Mouse (Mus musculus) limb, embryonic 11.5 days (tissue): ENCODE results near the gene Apopt1. TPM values are rescaled to one million over a fixed set of nuclear protein-coding genes. Genes with fewer than 3 reads are reported as not detected.

Source experiments
- ATAC-seq: fragments of 200-750 bp; cut with Nextera tagmentation; 2 replicates; pipeline ENCODE4 v1.8.0; 2017; ENCODE audit warnings: low read depth; ENCODE audit not compliant: insufficient number of reproducible peaks, low FRiP score, low TSS enrichment
- DNase-seq: peaks from one replicate; pipeline ENCODE4 v3.0.0-alpha.2; 2015; ENCODE audit warnings: low spot score
- H3K27ac ChIP-seq: fragments of 300-500 bp; sonication (generic); replicated peaks from 2 replicates; pipeline ENCODE4 v1.5.1; 2014; ENCODE audit warnings: low read depth, mild to moderate bottlenecking, low read length
- H3K27me3 ChIP-seq: fragments of 300-500 bp; sonication (generic); 2 replicates; pipeline ENCODE4 v1.6.1; 2014; ENCODE audit warnings: mild to moderate bottlenecking, low read length, mixed read lengths; ENCODE audit not compliant: control insufficient read depth, insufficient read depth
- H3K36me3 ChIP-seq: fragments of 300-500 bp; sonication (generic); 2 replicates; pipeline ENCODE4 v1.6.1; 2014; ENCODE audit warnings: mild to moderate bottlenecking, low read length, moderate library complexity, mixed read lengths; ENCODE audit not compliant: control insufficient read depth, insufficient read depth
- H3K4me1 ChIP-seq: fragments of 300-500 bp; sonication (generic); 2 replicates; pipeline ENCODE4 v1.6.1; 2014; ENCODE audit warnings: low read length, mixed read lengths; ENCODE audit not compliant: control insufficient read depth, insufficient read depth
- H3K4me2 ChIP-seq: fragments of 300-500 bp; sonication (generic); 2 replicates; pipeline ENCODE4 v1.6.1; 2014; ENCODE audit warnings: low read depth, mild to moderate bottlenecking, moderate library complexity; ENCODE audit not compliant: severe bottlenecking
- H3K4me3 ChIP-seq: fragments of 300-500 bp; sonication (generic); 2 replicates; pipeline ENCODE4 v1.5.1; 2014; ENCODE audit warnings: low read depth, low read length
- H3K9ac ChIP-seq: fragments of 300-500 bp; sonication (generic); 2 replicates; pipeline ENCODE4 v1.6.1; 2014; ENCODE audit warnings: mild to moderate bottlenecking, low read length
- H3K9me3 ChIP-seq: fragments of 300-500 bp; sonication (generic); 2 replicates; pipeline ENCODE4 v1.6.1; 2016; ENCODE audit warnings: low read length; ENCODE audit not compliant: control insufficient read depth
- WGBS: fragments of 180-500 bp; shearing (Covaris S2); extraction: QIAGEN DNeasy Blood & Tissue Kit; methylation state at CpG from one replicate; pipeline ENCODE4 v1.1.7; 2014; 5-methylcytosine and 5-hydroxymethylcytosine counted together
- polyA plus RNA-seq: library from polyadenylated mRNA; unstranded; fragments of >200 nt; fragmentation: Nextera tagmentation; extraction: Ambion mirVana; gene quantifications from 2 replicates; pipeline ENCODE4 v1.2.1, GENCODE M21; 2014

Apopt1 gene
- polyA plus RNA-seq, 1 experiment from 2014 or later, result 55.1 TPM

DNA sequence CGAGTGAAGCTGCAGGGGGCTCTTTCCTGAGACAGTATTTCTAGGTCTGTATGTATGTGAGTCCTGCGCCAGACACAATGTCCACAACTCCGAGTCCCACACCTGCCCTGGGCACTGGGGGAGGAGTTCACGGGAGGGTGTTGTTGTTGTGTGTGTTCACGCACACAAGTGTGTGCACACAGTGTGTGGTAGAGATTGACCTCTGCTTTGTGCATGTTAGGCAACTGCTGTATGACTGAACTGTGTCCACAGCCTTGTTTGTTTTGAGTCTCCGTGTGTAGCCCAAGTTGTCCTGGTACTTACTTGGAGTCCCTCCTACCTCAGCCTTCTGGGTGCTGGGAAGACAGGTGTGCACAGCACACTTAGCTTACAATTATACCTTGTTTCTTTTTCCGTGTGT, 77.6 kb downstream of the Apopt1 start:
- H3K27me3 ChIP-seq, result no peaks in the 10 kb centered on the region
- no peaks in the 10 kb centered on the region for H3K4me1 ChIP-seq
- no peak overlapping the region for H3K4me3 ChIP-seq
- ATAC-seq, result no peak
- H3K9me3 ChIP-seq, result no peaks in the 10 kb centered on the region
- no peak overlapping the region for H3K9ac ChIP-seq
- peaks cover 39% of the 10 kb centered on the region for H3K36me3 ChIP-seq
- 93% methylated on average over 7 of the region's 7 CpGs for WGBS
- no peak overlapping the region for H3K27ac ChIP-seq
- H3K4me2 ChIP-seq, result no peak overlapping the region
- no peak for DNase-seq

DNA sequence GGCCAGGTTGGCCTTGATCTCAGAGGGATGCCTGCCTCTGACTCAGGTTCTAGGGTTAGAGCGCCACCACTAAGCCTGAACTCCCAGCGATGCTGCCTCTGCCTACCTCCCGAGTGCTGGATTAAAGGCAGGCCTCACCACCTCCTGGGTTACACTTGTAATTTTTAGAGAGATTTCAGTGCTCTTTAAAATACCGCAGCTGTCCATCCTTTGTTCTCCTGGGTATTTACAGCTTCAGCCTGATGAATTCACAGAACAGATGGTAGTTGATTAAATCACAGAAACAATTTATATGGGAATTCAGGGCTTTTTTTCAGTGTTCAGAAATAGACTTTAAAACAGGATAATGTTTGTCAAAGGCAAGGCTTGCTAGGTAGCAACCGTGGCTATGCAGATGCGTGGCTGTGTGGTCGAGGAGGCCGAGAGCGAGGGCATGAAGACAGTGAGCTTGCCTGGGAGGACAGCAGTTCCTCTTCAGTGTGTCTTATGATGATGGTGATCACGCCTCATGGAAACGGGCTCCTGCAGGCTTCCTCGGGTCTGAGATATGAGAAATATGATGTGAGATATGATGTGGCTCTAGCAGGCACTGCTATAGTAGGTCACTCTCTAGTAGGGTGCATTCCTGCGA, 78.5 kb downstream of the Apopt1 start:
- Histone ChIP-seq H3K4me1 (no peaks in the 10 kb centered on the region), H3K27ac (no peak overlapping the region), H3K9me3 (no peaks in the 10 kb centered on the region), H3K9ac (no peak overlapping the region), H3K36me3 (peaks cover 44% of the 10 kb centered on the region), H3K4me3 (no peak overlapping the region), H3K4me2 (no peak overlapping the region), H3K27me3 (no peaks in the 10 kb centered on the region)
- 93% methylated on average over 13 of the region's 13 CpGs for WGBS
- no peak for ATAC-seq
- DNase-seq, result no peak

DNA sequence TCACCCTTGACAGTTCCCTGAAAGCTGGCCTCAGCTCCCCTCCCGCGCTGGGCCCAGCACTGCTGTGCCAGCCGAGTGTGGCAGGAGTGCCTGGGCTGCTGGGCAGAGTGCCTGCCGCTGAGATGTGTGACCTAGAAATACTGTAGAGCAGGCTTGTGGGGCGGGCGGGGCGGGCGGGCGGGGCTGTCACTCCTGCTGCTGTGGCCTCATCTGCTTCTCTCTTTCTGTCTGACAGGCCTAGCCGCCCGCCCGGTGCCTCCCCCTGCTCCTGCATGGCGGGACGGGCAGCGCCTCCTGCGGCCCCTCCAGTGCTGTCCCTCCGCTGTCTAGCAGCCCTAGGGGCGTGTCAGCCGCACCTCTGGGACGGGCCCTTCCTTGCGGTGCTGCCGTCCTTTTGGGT, 81.0 kb downstream of the Apopt1 start:
- no peak overlapping the region for H3K4me3 ChIP-seq

DNA sequence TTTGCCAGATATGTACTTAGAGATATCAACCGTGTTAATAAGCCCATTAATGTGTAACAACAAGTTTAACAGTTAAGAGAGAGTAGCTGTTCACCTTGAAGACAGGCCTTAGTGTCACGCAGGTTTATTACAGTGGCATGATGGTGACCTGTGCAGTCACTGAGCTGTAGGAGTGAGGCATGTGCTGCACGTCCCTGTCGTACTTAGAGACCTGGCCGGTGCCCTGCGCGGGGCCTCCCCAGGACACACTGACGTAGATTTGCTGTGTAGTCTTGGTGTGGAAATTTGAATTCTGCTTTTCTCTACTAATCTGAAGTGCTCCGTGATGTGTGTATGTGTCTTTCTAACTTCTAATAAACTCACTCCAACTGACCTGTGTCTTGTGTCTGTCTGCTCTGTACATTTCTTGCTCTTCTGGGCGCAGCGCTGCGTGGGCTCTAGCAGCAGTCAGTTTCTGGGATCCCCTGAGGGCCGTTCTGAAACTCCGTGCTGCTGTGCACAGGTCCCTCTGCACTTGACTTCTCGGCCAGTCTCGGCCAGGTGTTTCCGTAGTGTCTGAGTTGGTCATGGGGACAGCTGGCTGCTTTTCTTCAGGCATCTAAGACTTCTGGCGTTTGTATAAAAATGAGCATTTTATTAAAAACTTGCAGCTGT, 81.6 kb downstream of the Apopt1 start:
- Histone ChIP-seq H3K27me3 (no peaks in the 10 kb centered on the region), H3K27ac (no peak overlapping the region), H3K4me3 (no peak overlapping the region), H3K9ac (no peak overlapping the region), H3K4me2 (no peak overlapping the region), H3K36me3 (peaks cover 38% of the 10 kb centered on the region), H3K4me1 (no peaks in the 10 kb centered on the region), H3K9me3 (no peaks in the 10 kb centered on the region)
- ATAC-seq, result no peak
- DNase-seq, result no peak
- WGBS, result 93% methylated on average over 18 of the region's 18 CpGs

More for the DNA sequence above, 81.0 kb downstream of the Apopt1 start:
- H3K9ac ChIP-seq, result no peak overlapping the region
- H3K4me1 ChIP-seq, result no peaks in the 10 kb centered on the region
- H3K36me3 ChIP-seq, result peaks cover 36% of the 10 kb centered on the region
- H3K27me3 ChIP-seq, result no peaks in the 10 kb centered on the region
- DNase-seq (no peak), ATAC-seq (no peak)
- H3K27ac ChIP-seq, result no peak overlapping the region
- no peaks in the 10 kb centered on the region for H3K9me3 ChIP-seq
- WGBS, result 75% methylated on average over 22 of the region's 22 CpGs
- no peak overlapping the region for H3K4me2 ChIP-seq

DNA sequence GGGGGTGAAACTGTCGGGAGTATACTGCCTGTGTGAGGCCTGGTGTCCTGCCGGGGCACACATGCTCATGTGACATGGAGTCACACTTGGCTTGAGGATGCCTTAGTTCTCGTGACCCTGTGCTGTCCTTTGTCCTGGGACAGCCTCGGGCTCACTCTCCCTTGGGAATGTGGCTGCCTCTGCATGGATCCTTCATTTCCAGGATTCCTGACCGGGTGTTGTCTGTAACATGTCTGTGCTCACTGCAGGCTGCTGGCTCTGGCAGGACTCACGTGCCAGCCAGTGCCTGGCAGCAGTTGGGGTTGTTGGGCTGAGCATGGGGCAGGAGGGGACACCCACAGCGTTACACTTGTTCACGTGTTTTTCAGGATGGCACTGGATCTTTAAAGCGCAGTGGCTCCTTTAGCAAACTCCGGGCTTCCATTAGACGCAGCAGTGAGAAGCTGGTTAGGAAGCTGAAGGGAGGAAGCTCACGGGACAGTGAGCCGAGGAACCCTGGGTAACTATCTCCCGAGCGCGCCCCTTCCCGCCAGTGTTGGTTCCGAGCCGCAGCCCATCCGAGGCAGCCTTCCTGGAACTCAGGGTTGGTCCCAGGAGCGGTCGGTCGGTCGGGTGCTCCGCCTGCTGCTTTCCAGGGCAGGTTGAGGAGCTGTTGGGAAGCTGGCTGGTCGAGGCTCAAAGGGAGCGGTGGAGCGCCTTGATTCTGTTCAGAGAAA, 82.3 kb downstream of the Apopt1 start:
- Histone ChIP-seq H3K9me3 (no peaks in the 10 kb centered on the region), H3K4me2 (no peak overlapping the region), H3K4me1 (no peaks in the 10 kb centered on the region), H3K4me3 (no peak overlapping the region), H3K9ac (no peak overlapping the region), H3K27ac (no peak overlapping the region), H3K27me3 (no peaks in the 10 kb centered on the region), H3K36me3 (peaks cover 31% of the 10 kb centered on the region; the same call in 1 of the 2 replicates)
- ATAC-seq, result no peak
- WGBS, result 93% methylated on average over 28 of the region's 28 CpGs
- no peak for DNase-seq

DNA sequence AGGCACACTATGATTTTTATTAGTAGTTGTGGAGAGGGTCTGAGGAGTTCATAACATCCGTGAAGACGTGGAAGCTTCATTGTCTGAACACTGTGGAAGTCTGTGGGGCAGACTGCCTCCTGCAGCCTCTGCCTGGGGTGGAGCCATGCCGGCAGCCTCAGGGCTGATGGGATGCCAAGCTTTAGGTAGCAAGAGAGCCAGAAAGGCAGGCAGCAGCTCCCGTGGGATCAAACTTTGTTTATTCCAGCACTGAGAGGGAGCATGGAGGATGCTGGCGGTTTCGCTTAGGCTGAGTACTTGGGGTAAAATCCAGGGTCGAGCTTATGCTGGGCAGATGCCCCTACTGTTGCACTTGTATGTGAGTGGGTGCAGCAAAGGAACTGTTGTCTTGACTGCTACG, 84.2 kb downstream of the Apopt1 start:
- DNase-seq (no peak), ATAC-seq (no peak)
- WGBS, result 88% methylated on average over 8 of the region's 8 CpGs
- no peaks in the 10 kb centered on the region for H3K9me3 ChIP-seq
- no peak overlapping the region for H3K27ac ChIP-seq
- H3K9ac ChIP-seq, result no peak overlapping the region
- no peaks in the 10 kb centered on the region for H3K4me1 ChIP-seq
- H3K36me3 ChIP-seq, result peaks cover 28% of the 10 kb centered on the region; the same call in 1 of the 2 replicates
- no peak overlapping the region for H3K4me2 ChIP-seq
- no peak overlapping the region for H3K4me3 ChIP-seq
- H3K27me3 ChIP-seq, result no peaks in the 10 kb centered on the region

DNA sequence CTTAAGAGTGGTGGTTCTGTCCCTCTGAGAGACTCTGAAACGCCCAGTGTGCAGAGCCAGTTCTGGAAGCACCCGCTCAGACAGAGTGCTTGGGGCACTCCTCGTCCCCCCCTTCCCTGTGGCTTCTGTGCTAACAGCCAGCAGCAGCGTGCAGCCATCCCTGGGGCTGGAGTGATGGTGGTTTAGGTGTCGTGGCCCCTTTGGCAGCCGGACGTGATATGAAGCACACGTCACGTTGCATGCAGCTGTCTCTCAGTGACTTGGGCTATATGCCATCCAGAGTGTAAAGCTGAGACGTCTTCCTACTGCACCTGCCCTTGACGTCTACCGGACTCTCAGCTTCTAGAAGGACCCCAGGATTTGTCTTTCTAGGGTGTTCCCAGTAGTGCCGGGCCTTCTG, 85.4 kb downstream of the Apopt1 start:
- Histone ChIP-seq H3K4me3 (no peak overlapping the region), H3K4me2 (no peak overlapping the region), H3K27ac (no peak overlapping the region), H3K36me3 (peaks cover 29% of the 10 kb centered on the region; the same call in 1 of the 2 replicates), H3K4me1 (no peaks in the 10 kb centered on the region), H3K9ac (no peak overlapping the region), H3K27me3 (no peaks in the 10 kb centered on the region), H3K9me3 (no peaks in the 10 kb centered on the region)
- WGBS, result 95% methylated on average over 13 of the region's 13 CpGs
- no peak for DNase-seq
- no peak for ATAC-seq

DNA sequence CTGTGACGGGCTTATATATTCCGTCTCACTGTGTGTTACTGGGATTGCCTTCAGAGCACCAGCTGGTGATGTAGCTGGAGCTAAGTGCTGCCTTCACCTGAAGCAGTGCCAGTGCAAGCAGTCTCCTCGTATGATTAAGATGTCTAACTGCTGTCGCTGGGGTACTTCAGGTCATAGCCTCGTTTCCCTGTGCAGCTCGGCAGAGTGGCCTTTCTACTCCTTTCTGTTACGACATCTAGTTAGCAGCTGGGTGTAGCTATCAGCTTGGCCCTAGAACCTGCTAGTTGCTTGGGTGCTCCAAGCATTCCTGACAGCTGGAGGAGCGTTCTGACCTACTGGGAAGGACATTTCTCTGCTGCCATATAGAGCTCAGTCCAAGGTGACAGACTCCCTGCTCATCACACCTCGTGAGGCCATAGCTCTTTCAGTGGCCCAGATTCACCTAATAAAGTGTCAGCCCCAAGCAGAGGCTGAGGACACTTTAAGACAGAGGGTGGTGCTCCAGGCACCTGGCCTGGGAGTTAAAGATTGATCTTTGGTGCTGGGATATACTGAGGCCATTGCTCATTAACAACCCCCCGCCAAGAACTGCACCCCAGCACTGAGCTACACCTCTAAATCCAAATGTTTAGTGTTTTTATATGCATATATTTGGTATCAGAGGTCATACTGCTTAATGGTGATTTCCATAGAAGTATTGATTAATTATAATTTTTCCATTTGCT, 87.6 kb downstream of the Apopt1 start:
- Histone ChIP-seq H3K27ac (no peak overlapping the region; the same call in 1 of the 2 replicates), H3K9me3 (no peaks in the 10 kb centered on the region), H3K4me2 (no peak overlapping the region), H3K4me1 (no peaks in the 10 kb centered on the region), H3K9ac (no peak overlapping the region), H3K36me3 (peaks cover 31% of the 10 kb centered on the region), H3K27me3 (no peaks in the 10 kb centered on the region), H3K4me3 (no peak overlapping the region)
- WGBS, result 78% methylated on average over 10 of the region's 10 CpGs
- no peak for ATAC-seq
- DNase-seq, result no peak
